Mouse (Mus musculus): ENCODE results near the gene Ppp4r3a. TPM values are rescaled to one million over a fixed set of nuclear protein-coding genes. Genes with fewer than 3 reads are reported as not detected.
A peak's percentile ranks its signal among the peaks of the same experiment; 100 is the strongest.

Ppp4r3a gene
- polyA plus RNA-seq, 1 experiment from 2014 or later = 37.1 TPM

GRCm38 (mm10) chr12:101012197-101013077 lies 71.1 kb downstream of the Ppp4r3a start:
- Histone ChIP-seq H3K9ac (no peak overlapping the region), H3K4me2 (replicated peaks) (no peak overlapping the region), H3K36me3 (no peaks in the 10 kb centered on the region), H3K9me3 (replicated peaks) (no peaks in the 10 kb centered on the region), H3K4me1 (peaks cover 59% of the 10 kb centered on the region), H3K27me3 (peaks cover 5% of the 10 kb centered on the region; the same call in 1 of the 2 replicates), H3K4me3 (replicated peaks) (no peak overlapping the region), H3K27ac (replicated peaks) (no peak overlapping the region)
- ATAC-seq (ENCODE audit: insufficient number of reproducible peaks, low FRiP score, low TSS enrichment, low read depth) = no peak
- WGBS = 31% methylated on average over 17 of the region's 17 CpGs

- Histone ChIP-seq H3K4me1 (peaks cover 46% of the 10 kb centered on the region), H3K9me3 (replicated peaks) (no peaks in the 10 kb centered on the region), H3K4me2 (replicated peaks) (no peak overlapping the region), H3K27me3 (peaks cover 5% of the 10 kb centered on the region; the same call in 1 of the 2 replicates), H3K4me3 (replicated peaks) (no peak overlapping the region), H3K9ac (no peak overlapping the region), H3K36me3 (no peaks in the 10 kb centered on the region), H3K27ac (replicated peaks) (no peak overlapping the region)
- no peak for ATAC-seq (ENCODE audit: insufficient number of reproducible peaks, low FRiP score, low TSS enrichment, low read depth)
- WGBS = 71% methylated on average over 7 of the region's 7 CpGs
These were observed 72.5 kb downstream of the Ppp4r3a start for GRCm38 (mm10) chr12:101011017-101011416.

- ATAC-seq (ENCODE audit: insufficient number of reproducible peaks, low FRiP score, low TSS enrichment, low read depth) = no peak
- H3K36me3 ChIP-seq = no peaks in the 10 kb centered on the region
- H3K27ac ChIP-seq (replicated peaks) = no peak overlapping the region
- H3K9ac ChIP-seq = no peak overlapping the region
- H3K4me2 ChIP-seq (replicated peaks) = no peak overlapping the region
- H3K4me3 ChIP-seq (replicated peaks) = no peak overlapping the region
- H3K9me3 ChIP-seq (replicated peaks) = no peaks in the 10 kb centered on the region
- H3K4me1 ChIP-seq = peaks cover 42% of the 10 kb centered on the region
- H3K27me3 ChIP-seq = peaks cover 5% of the 10 kb centered on the region; the same call in 1 of the 2 replicates
- WGBS = 56% methylated on average over 10 of the region's 10 CpGs
These were observed 73.2 kb downstream of the Ppp4r3a start for GRCm38 (mm10) chr12:101010148-101010920.

- no peak overlapping the region for H3K4me2 ChIP-seq (replicated peaks)
- H3K9ac ChIP-seq = no peak overlapping the region
- no peak overlapping the region for H3K4me3 ChIP-seq (replicated peaks)
- WGBS = 91% methylated on average over 4 of the region's 4 CpGs
- peaks cover 5% of the 10 kb centered on the region; the same call in 1 of the 2 replicates for H3K27me3 ChIP-seq
- no peaks in the 10 kb centered on the region for H3K36me3 ChIP-seq
- ATAC-seq (ENCODE audit: insufficient number of reproducible peaks, low FRiP score, low TSS enrichment, low read depth) = no peak
- H3K4me1 ChIP-seq = peaks cover 32% of the 10 kb centered on the region
- no peaks in the 10 kb centered on the region for H3K9me3 ChIP-seq (replicated peaks)
- no peak overlapping the region for H3K27ac ChIP-seq (replicated peaks)
These were observed 74.3 kb downstream of the Ppp4r3a start for GRCm38 (mm10) chr12:101009225-101009624.

- ATAC-seq (ENCODE audit: insufficient number of reproducible peaks, low FRiP score, low TSS enrichment, low read depth) = no peak
- Histone ChIP-seq H3K4me1 (peaks cover 32% of the 10 kb centered on the region), H3K36me3 (no peaks in the 10 kb centered on the region), H3K4me3 (replicated peaks) (no peak overlapping the region), H3K27me3 (peaks cover 5% of the 10 kb centered on the region; the same call in 1 of the 2 replicates), H3K9ac (no peak overlapping the region), H3K9me3 (replicated peaks) (no peaks in the 10 kb centered on the region), H3K4me2 (replicated peaks) (no peak overlapping the region), H3K27ac (replicated peaks) (peak overlapping the region; percentile 63; the same call in 1 of the 2 replicates)
- WGBS = 37% methylated on average over 4 of the region's 4 CpGs
These were observed 74.9 kb downstream of the Ppp4r3a start for GRCm38 (mm10) chr12:101008648-101009047.

GRCm38 (mm10) chr12:101007968-101008481 lies 75.5 kb downstream of the Ppp4r3a start:
- peaks cover 5% of the 10 kb centered on the region; the same call in 1 of the 2 replicates for H3K27me3 ChIP-seq
- ATAC-seq (ENCODE audit: insufficient number of reproducible peaks, low FRiP score, low TSS enrichment, low read depth) = no peak
- H3K4me1 ChIP-seq = peaks cover 33% of the 10 kb centered on the region
- H3K9ac ChIP-seq = no peak overlapping the region
- H3K27ac ChIP-seq (replicated peaks) = 0 out of 2 replicates have a peak overlapping the region, but pooled peaks have one; percentile 63
- H3K4me3 ChIP-seq (replicated peaks) = no peak overlapping the region
- no peaks in the 10 kb centered on the region for H3K9me3 ChIP-seq (replicated peaks)
- H3K36me3 ChIP-seq = no peaks in the 10 kb centered on the region
- no peak overlapping the region for H3K4me2 ChIP-seq (replicated peaks)
- WGBS = 32% methylated on average over 10 of the region's 10 CpGs

- WGBS = 78% methylated on average over 9 of the region's 9 CpGs
- Histone ChIP-seq H3K27ac (replicated peaks) (no peak overlapping the region), H3K36me3 (no peaks in the 10 kb centered on the region), H3K4me1 (peaks cover 32% of the 10 kb centered on the region), H3K9ac (no peak overlapping the region), H3K4me3 (replicated peaks) (no peak overlapping the region), H3K27me3 (peaks cover 2% of the 10 kb centered on the region; the same call in 1 of the 2 replicates), H3K9me3 (replicated peaks) (no peaks in the 10 kb centered on the region), H3K4me2 (replicated peaks) (no peak overlapping the region)
- ATAC-seq (ENCODE audit: insufficient number of reproducible peaks, low FRiP score, low TSS enrichment, low read depth) = no peak
These were observed 76.1 kb downstream of the Ppp4r3a start for GRCm38 (mm10) chr12:101007427-101007826.

GRCm38 (mm10) chr12:101005665-101006420 lies 77.7 kb downstream of the Ppp4r3a start:
- no peak overlapping the region for H3K4me2 ChIP-seq (replicated peaks)
- no peak overlapping the region for H3K9ac ChIP-seq
- no peaks in the 10 kb centered on the region for H3K27me3 ChIP-seq
- no peak for ATAC-seq (ENCODE audit: insufficient number of reproducible peaks, low FRiP score, low TSS enrichment, low read depth)
- no peak overlapping the region for H3K4me3 ChIP-seq (replicated peaks)
- no peaks in the 10 kb centered on the region for H3K9me3 ChIP-seq (replicated peaks)
- 71% methylated on average over 12 of the region's 12 CpGs for WGBS
- H3K36me3 ChIP-seq = no peaks in the 10 kb centered on the region
- no peak overlapping the region for H3K27ac ChIP-seq (replicated peaks)
- H3K4me1 ChIP-seq = peaks cover 25% of the 10 kb centered on the region

- peaks cover 25% of the 10 kb centered on the region for H3K4me1 ChIP-seq
- H3K27ac ChIP-seq (replicated peaks) = no peak overlapping the region
- H3K27me3 ChIP-seq = no peaks in the 10 kb centered on the region
- H3K9me3 ChIP-seq (replicated peaks) = no peaks in the 10 kb centered on the region
- no peaks in the 10 kb centered on the region for H3K36me3 ChIP-seq
- no peak overlapping the region for H3K4me2 ChIP-seq (replicated peaks)
- 77% methylated on average over 5 of the region's 5 CpGs for WGBS
- no peak for ATAC-seq (ENCODE audit: insufficient number of reproducible peaks, low FRiP score, low TSS enrichment, low read depth)
- no peak overlapping the region for H3K9ac ChIP-seq
- no peak overlapping the region for H3K4me3 ChIP-seq (replicated peaks)
These were observed 78.5 kb downstream of the Ppp4r3a start for GRCm38 (mm10) chr12:101004982-101005381.

GRCm38 (mm10) chr12:101002801-101003513 lies 80.5 kb downstream of the Ppp4r3a start:
- Histone ChIP-seq H3K36me3 (no peaks in the 10 kb centered on the region), H3K9ac (no peak overlapping the region), H3K4me1 (peaks cover 33% of the 10 kb centered on the region), H3K27ac (replicated peaks) (peak overlapping the region; percentile 74), H3K4me3 (replicated peaks) (no peak overlapping the region), H3K4me2 (replicated peaks) (no peak overlapping the region), H3K9me3 (replicated peaks) (no peaks in the 10 kb centered on the region), H3K27me3 (no peaks in the 10 kb centered on the region)
- no peak for ATAC-seq (ENCODE audit: insufficient number of reproducible peaks, low FRiP score, low TSS enrichment, low read depth)
- WGBS = 29% methylated on average over 4 of the region's 4 CpGs
